Mouse (Mus musculus) liver, adult 2 months (tissue): ENCODE results near the gene Aatk. TPM values are rescaled to one million over a fixed set of nuclear protein-coding genes. Genes with fewer than 3 reads are reported as not detected.

ENCODE experiments used
- DNase-seq: peaks from one replicate; pipeline ENCODE4 v3.0.0-alpha.2; 2011; ENCODE audit warnings: low read depth, low spot score; ENCODE audit errors: extremely low read depth
- H3K27ac ChIP-seq: fragments of 200-500 bp; replicated peaks from 2 replicates; pipeline ENCODE4 v1.5.1; 2012; ENCODE audit warnings: low read depth, mild to moderate bottlenecking, control low read depth, inconsistent platforms, low read length; ENCODE audit not compliant: insufficient read depth
- H3K27me3 ChIP-seq: fragments of 200-500 bp; 2 replicates; pipeline ENCODE4 v1.6.1; 2012; ENCODE audit warnings: mild to moderate bottlenecking, moderate library complexity, low read length, inconsistent platforms; ENCODE audit not compliant: control insufficient read depth, insufficient read depth
- H3K36me3 ChIP-seq: fragments of 200-500 bp; 2 replicates; pipeline ENCODE4 v1.6.1; 2012; ENCODE audit warnings: low read length, inconsistent platforms; ENCODE audit not compliant: control insufficient read depth, insufficient read depth
- H3K4me1 ChIP-seq: fragments of 200-500 bp; 2 replicates; pipeline ENCODE4 v1.6.1; 2011; ENCODE audit warnings: low read length; ENCODE audit not compliant: control insufficient read depth, insufficient read depth
- H3K4me3 ChIP-seq: fragments of 200-500 bp; 2 replicates; pipeline ENCODE4 v1.5.1; 2011; ENCODE audit warnings: low read depth, mild to moderate bottlenecking, control low read depth, low read length, moderate library complexity; ENCODE audit not compliant: insufficient read depth
- H3K79me2 ChIP-seq: fragments of 200-500 bp; 2 replicates; pipeline ENCODE4 v1.6.1; 2012; ENCODE audit warnings: inconsistent platforms, mild to moderate bottlenecking, low read length, moderate library complexity; ENCODE audit not compliant: control insufficient read depth, insufficient read depth
- H3K9ac ChIP-seq: fragments of 200-500 bp; 2 replicates; pipeline ENCODE4 v1.6.1; 2012; ENCODE audit warnings: low read depth, mild to moderate bottlenecking, control low read depth, inconsistent platforms, low read length
- CTCF ChIP-seq: fragments of 200-500 bp; IDR thresholded peaks from 2 replicates; pipeline ENCODE4 v1.5.1; 2011; ENCODE audit warnings: low read depth, low read length, control low read depth
- POLR2A ChIP-seq: fragments of 200-500 bp; IDR thresholded peaks from 2 replicates; pipeline ENCODE4 v1.6.1; 2011; ENCODE audit warnings: low read length, control low read depth; ENCODE audit not compliant: insufficient read depth; ENCODE audit errors: extremely low read depth
- WGBS: fragments of 180-500 bp; shearing (Covaris S2); methylation state at CpG from one replicate; pipeline ENCODE4 v1.1.7; 2018; 5-methylcytosine and 5-hydroxymethylcytosine counted together
- polyA plus RNA-seq: library from polyadenylated mRNA; depleted of rRNA; stranded (reverse); fragments of >200 nt; gene quantifications from 2 replicates; pipeline ENCODE4 v1.2.3, GENCODE M21; 2012
- total RNA-seq: library from RNA; depleted of rRNA; stranded (reverse); fragments of >200 nt; gene quantifications from 2 replicates; pipeline ENCODE4 v1.2.3, GENCODE M21; 2014

The Aatk gene
- total and polyA plus RNA-seq, 2 experiments: 1.0 to 2.0 TPM

- DNase-seq: no peak
- peaks cover 9% of the 10 kb centered on the region for H3K4me1 ChIP-seq
- 46% methylated on average over 8 of the region's 8 CpGs for WGBS
- no peak overlapping the region for H3K9ac ChIP-seq
- H3K27ac ChIP-seq: no peak overlapping the region
- TF ChIP-seq POLR2A: no peak
- TF ChIP-seq CTCF: no peak
- H3K79me2 ChIP-seq: no peaks in the 10 kb centered on the region
- no peaks in the 10 kb centered on the region for H3K36me3 ChIP-seq
- H3K4me3 ChIP-seq: no peak overlapping the region
- H3K27me3 ChIP-seq: no peaks in the 10 kb centered on the region
Observed at GRCm38 (mm10) chr11:120032052-120032451, 14.9 kb downstream of the Aatk start.

DNA sequence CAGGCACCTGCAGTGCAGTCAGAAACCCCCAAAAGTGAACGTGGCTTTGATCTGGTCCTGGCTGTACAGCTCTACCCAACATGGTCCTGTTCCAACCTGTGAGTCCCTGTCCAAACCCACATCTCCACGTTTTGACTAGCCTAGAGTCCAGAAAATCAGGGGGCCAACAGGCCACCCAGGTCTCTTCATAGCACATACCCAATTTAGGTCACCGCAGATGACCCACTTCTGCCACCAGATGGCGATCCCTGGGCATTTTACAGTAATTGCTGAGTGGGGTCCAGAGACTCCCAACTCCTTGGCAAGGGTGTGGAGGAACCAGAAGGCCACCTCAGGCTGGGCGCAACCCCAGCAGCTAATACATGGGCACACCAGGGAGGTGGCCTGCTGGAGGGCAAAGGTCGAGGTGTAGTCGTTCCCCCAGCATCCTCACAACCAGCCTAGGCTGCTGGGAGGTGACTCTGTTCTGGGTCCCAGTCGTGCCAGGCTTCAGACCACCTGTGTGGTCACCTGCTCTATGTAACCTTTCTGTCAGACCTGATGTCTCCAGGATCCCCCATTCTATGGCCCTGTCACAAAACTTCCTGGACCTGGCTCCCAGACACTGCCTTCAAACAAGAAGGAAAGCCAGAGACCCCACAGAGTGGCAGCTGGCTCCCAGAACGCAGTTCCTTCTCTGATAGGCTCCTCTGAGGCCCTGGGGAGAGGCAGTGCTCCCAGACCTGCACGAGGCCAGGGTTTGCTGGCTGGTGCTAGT, 16.6 kb downstream of the Aatk start:
- no peaks in the 10 kb centered on the region for H3K79me2 ChIP-seq
- no peak overlapping the region for H3K27ac ChIP-seq
- WGBS: 43% methylated on average over 10 of the region's 10 CpGs
- H3K36me3 ChIP-seq: no peaks in the 10 kb centered on the region
- H3K9ac ChIP-seq: no peak overlapping the region
- H3K4me3 ChIP-seq: no peak overlapping the region
- no peaks in the 10 kb centered on the region for H3K27me3 ChIP-seq
- no peak for DNase-seq
- peaks cover 9% of the 10 kb centered on the region for H3K4me1 ChIP-seq
- no peak for TF ChIP-seq POLR2A
- peak; percentile 68 for TF ChIP-seq CTCF

GRCm38 (mm10) chr11:120029431-120030144, 17.4 kb downstream of the Aatk start:
- no peak for TF ChIP-seq POLR2A
- 0 out of 2 replicates have a peak, but pooled peaks have one; percentile 5 for TF ChIP-seq CTCF
- Histone ChIP-seq H3K4me1 (peaks cover 9% of the 10 kb centered on the region), H3K27me3 (no peaks in the 10 kb centered on the region), H3K27ac (no peak overlapping the region), H3K36me3 (no peaks in the 10 kb centered on the region), H3K9ac (no peak overlapping the region), H3K4me3 (no peak overlapping the region), H3K79me2 (no peaks in the 10 kb centered on the region)
- 45% methylated on average over 9 of the region's 9 CpGs for WGBS
- DNase-seq: peak; percentile 34

- Histone ChIP-seq H3K9ac (no peak overlapping the region), H3K27me3 (no peaks in the 10 kb centered on the region), H3K36me3 (no peaks in the 10 kb centered on the region), H3K4me3 (no peak overlapping the region), H3K4me1 (peaks cover 9% of the 10 kb centered on the region), H3K27ac (no peak overlapping the region), H3K79me2 (no peaks in the 10 kb centered on the region)
- 47% methylated on average over 18 of the region's 18 CpGs for WGBS
- no peak for TF ChIP-seq CTCF
- TF ChIP-seq POLR2A: no peak
- DNase-seq: peak; percentile 65
Observed at GRCm38 (mm10) chr11:120028319-120029092, 18.5 kb downstream of the Aatk start.

GRCm38 (mm10) chr11:120026941-120027340, 20.0 kb downstream of the Aatk start:
- Histone ChIP-seq H3K9ac (no peak overlapping the region), H3K4me1 (peaks cover 9% of the 10 kb centered on the region), H3K36me3 (no peaks in the 10 kb centered on the region), H3K27ac (no peak overlapping the region), H3K79me2 (no peaks in the 10 kb centered on the region), H3K4me3 (no peak overlapping the region), H3K27me3 (no peaks in the 10 kb centered on the region)
- 94% methylated on average over 3 of the region's 3 CpGs for WGBS
- DNase-seq: no peak
- TF ChIP-seq POLR2A: no peak
- no peak for TF ChIP-seq CTCF
